Mouse (Mus musculus) neural tube, embryonic 12.5 days (tissue): ENCODE measurements around the gene Lrrc49. TPM values are rescaled to one million over a fixed set of nuclear protein-coding genes. Genes with fewer than 3 reads are reported as not detected.

Source experiments
- ATAC-seq: fragments of 200-750 bp; cut with Nextera tagmentation; 2 replicates; pipeline ENCODE4 v1.8.0; 2017; ENCODE audit warnings: low read depth, mild to moderate bottlenecking, moderate TSS enrichment, moderate library complexity; ENCODE audit not compliant: low FRiP score
- H3K27ac ChIP-seq: fragments of 300-500 bp; sonication (generic); 2 replicates; pipeline ENCODE4 v1.5.1; 2016
- H3K27me3 ChIP-seq: fragments of 300-500 bp; sonication (generic); replicated peaks from 2 replicates; pipeline ENCODE4 v1.6.1; 2016; ENCODE audit warnings: mild to moderate bottlenecking
- H3K36me3 ChIP-seq: fragments of 300-500 bp; sonication (generic); 2 replicates; pipeline ENCODE4 v1.6.1; 2016; ENCODE audit warnings: mild to moderate bottlenecking
- H3K4me1 ChIP-seq: fragments of 300-500 bp; sonication (generic); 2 replicates; pipeline ENCODE4 v1.6.1; 2016
- H3K4me2 ChIP-seq: fragments of 300-500 bp; sonication (generic); replicated peaks from 2 replicates; pipeline ENCODE4 v1.6.1; 2016; ENCODE audit warnings: mild to moderate bottlenecking
- H3K4me3 ChIP-seq: fragments of 300-500 bp; sonication (generic); 2 replicates; pipeline ENCODE4 v1.5.1; 2016
- H3K9ac ChIP-seq: fragments of 300-500 bp; sonication (generic); 2 replicates; pipeline ENCODE4 v1.6.1; 2016; ENCODE audit warnings: mild to moderate bottlenecking
- H3K9me3 ChIP-seq: fragments of 300-500 bp; sonication (generic); 2 replicates; pipeline ENCODE4 v1.6.1; 2016; ENCODE audit warnings: mild to moderate bottlenecking
- WGBS: fragments of 180-500 bp; shearing (Covaris S2); methylation state at CpG from one replicate; pipeline ENCODE4 v1.1.7; 2016; 5-methylcytosine and 5-hydroxymethylcytosine counted together
- polyA plus RNA-seq: library from polyadenylated mRNA; unstranded; fragments of >200 nt; fragmentation: Nextera tagmentation; extraction: Ambion mirVana; gene quantifications from 2 replicates; pipeline ENCODE4 v1.2.1, GENCODE M21; 2016

Lrrc49 gene
- polyA plus RNA-seq, 1 experiment from 2014 or later = 59.4 TPM

DNA sequence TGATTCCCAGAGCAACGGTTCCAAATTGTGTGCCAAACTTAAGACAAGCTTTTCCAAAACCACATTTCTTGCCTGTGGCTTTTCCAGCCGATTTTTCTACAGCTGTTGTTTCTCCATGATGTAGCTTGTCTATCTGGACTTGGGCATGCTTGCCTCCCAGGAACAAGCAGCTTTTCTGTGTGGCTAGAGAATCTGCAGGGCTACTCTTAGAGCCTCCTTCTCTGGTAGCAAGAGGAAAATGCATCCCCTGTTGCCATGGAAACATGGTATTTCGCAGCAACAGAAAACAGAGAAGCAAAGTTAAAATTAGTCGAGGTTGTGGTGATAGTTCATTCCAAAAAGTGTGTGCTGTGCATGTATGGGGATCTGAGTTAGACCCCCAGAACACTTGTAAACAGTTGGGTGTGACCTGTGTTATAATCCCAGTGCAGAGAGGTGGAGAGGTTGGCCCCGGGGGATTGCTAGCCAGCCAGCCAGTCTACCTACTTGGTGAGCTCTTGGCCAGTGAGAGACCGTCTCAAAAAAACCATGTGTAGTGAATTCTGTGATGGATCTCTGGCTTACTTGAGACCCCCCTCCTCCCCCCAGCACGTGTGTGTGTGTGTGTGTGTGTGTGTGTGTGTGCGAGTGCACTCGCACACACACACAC lies 126.2 kb downstream of the Lrrc49 start:
- Histone ChIP-seq H3K36me3 (no peaks in the 10 kb centered on the region), H3K27me3 (no peaks in the 10 kb centered on the region), H3K9me3 (no peaks in the 10 kb centered on the region), H3K9ac (no peak overlapping the region), H3K4me1 (peaks cover 12% of the 10 kb centered on the region), H3K4me3 (no peak overlapping the region), H3K4me2 (no peak overlapping the region), H3K27ac (no peak overlapping the region)
- whole genome bisulfite sequencing = 69% methylated on average over 9 of the region's 9 CpGs
- no peak for ATAC-seq

DNA sequence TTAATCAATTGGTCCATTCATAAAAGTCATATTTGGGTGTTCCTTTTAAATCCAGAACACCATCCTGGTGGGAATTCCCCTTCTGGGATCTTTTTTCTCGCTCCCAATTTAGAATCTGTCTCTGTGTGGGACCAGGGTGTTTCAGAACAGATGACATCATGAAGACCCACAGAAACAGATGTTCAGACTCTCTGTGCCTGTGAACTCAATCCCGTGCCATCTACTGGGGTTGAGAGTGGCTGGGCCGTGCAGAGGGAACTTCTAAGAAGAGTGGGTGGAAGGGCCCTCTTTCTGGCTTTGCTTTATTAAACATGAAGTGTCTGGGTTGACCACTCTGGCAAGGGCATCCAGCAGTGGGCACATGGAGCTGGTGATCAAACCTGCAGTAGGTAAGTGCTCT lies 129.5 kb downstream of the Lrrc49 start:
- ATAC-seq = no peak
- Histone ChIP-seq H3K36me3 (no peaks in the 10 kb centered on the region), H3K4me1 (peaks cover 12% of the 10 kb centered on the region), H3K4me3 (no peak overlapping the region), H3K27ac (no peak overlapping the region), H3K9ac (no peak overlapping the region), H3K27me3 (no peaks in the 10 kb centered on the region), H3K4me2 (no peak overlapping the region), H3K9me3 (no peaks in the 10 kb centered on the region)
- WGBS = 79% methylated on average over 3 of the region's 3 CpGs

DNA sequence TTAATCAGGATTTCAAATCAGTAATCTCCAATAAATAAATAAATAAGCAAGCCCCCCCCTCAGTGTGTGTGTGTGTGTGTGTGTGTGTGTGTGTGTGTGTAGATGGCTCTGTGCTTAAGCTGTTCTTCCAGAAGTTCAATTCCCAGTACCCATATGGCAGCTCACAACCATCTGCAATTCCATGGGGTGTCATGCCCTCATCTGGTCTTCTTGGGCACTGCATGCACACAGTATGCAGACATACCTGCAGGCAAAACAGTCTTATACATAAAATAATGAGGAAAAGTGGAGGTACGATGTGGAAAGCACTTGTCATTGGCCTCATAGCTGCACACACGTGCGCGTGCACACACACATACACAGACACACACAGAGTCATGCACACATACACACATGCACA lies 136.7 kb downstream of the Lrrc49 start:
- WGBS = 91% methylated on average over 4 of the region's 4 CpGs
- no peak overlapping the region for H3K9ac ChIP-seq

DNA sequence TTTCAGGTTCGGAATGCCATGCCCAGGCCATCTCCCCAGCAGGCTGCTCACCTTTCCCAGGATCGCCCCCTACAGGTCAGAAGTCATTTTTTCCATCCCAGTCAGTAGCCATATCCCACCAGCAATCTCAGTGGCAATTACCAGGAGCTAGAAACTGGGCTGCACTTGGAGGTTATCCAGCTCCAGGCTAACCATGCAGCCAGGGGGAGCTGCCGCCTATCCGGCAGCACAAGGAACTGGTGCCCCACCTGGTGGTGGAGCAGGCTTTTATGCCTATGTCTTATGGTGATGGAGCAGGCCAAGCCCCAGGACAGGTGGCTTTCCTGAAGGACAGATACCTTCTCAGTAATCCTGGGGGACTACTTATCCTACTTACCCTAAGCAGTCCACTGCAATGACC lies 139.8 kb downstream of the Lrrc49 start:
- H3K27me3 ChIP-seq = no peaks in the 10 kb centered on the region; the same call in 1 of the 2 replicates
- H3K27ac ChIP-seq = no peak overlapping the region
- 25% methylated on average over 4 of the region's 4 CpGs for WGBS
- no peak overlapping the region for H3K4me3 ChIP-seq
- ATAC-seq = no peak
- no peaks in the 10 kb centered on the region for H3K4me1 ChIP-seq
- no peak overlapping the region for H3K4me2 ChIP-seq
- H3K9me3 ChIP-seq = no peaks in the 10 kb centered on the region
- no peaks in the 10 kb centered on the region for H3K36me3 ChIP-seq
- H3K9ac ChIP-seq = no peak overlapping the region

More for the DNA sequence above, 136.7 kb downstream of the Lrrc49 start:
- no peaks in the 10 kb centered on the region for H3K4me1 ChIP-seq
- no peak overlapping the region for H3K27ac ChIP-seq
- no peaks in the 10 kb centered on the region; the same call in 1 of the 2 replicates for H3K27me3 ChIP-seq
- H3K4me3 ChIP-seq = no peak overlapping the region
- H3K9me3 ChIP-seq = no peaks in the 10 kb centered on the region
- no peaks in the 10 kb centered on the region for H3K36me3 ChIP-seq
- no peak for ATAC-seq
- no peak overlapping the region for H3K4me2 ChIP-seq

DNA sequence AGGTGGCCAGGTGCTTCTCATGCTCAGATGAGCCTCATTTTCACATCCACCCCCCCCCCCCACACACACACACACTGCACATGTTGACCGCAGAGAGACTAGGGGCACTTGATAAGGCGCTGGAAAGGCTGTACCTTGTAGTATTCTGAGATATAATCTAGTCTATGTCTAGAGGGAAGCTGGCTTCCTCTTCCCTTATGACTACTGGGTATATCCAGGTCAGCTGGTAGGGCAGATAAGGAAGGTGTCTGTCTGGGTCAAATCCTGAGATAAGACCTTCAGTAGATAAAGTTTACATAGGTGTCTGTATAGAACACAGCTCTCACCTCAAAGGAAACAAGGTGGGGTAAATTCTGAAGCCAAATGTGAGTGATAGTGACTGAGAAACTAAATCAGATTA lies 141.8 kb downstream of the Lrrc49 start:
- no peak overlapping the region for H3K9ac ChIP-seq
- H3K27me3 ChIP-seq = no peaks in the 10 kb centered on the region
- no peaks in the 10 kb centered on the region for H3K9me3 ChIP-seq
- 88% methylated on average over 2 of the region's 2 CpGs for WGBS
- H3K4me3 ChIP-seq = no peak overlapping the region
- H3K36me3 ChIP-seq = no peaks in the 10 kb centered on the region
- H3K4me1 ChIP-seq = no peaks in the 10 kb centered on the region
- H3K4me2 ChIP-seq = no peak overlapping the region
- H3K27ac ChIP-seq = no peak overlapping the region
- no peak for ATAC-seq

DNA sequence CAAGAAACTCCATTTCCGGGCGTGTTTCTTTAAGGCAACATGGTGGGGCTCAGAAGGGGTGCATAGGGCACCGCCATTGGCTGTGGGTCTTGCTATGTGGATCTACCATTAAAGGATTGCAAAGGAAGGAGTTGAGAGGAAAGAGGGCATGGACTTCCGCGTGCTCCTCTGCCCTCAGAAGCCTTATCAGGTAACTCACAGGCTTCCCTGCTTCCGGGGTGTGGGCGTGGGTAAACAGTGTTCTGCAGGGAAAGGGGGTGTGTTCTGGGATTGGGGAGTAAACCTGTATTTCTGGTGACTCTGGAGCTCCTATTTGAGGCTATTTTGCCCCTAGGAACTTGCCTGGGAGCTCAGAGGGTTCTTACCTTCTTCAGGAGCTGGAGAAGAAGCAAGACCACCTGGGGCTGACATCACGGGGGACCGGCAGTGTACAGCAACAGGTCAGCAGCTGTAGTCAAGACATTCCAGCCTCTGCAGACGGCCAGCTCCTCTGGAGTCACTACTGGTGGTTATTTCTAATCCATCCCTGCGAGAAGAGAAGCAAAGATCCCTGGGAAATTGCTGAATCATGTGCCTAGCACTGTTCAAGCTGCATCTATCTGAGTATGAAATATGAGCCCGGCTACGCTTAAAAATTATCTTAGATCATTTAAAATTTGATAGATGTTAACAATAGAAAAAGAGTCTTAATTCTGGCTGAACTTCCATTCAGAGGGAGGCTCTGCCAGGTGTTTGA lies 142.4 kb downstream of the Lrrc49 start:
- Histone ChIP-seq H3K4me3 (no peak overlapping the region), H3K36me3 (no peaks in the 10 kb centered on the region), H3K4me1 (no peaks in the 10 kb centered on the region), H3K9me3 (no peaks in the 10 kb centered on the region), H3K27ac (no peak overlapping the region), H3K27me3 (no peaks in the 10 kb centered on the region), H3K4me2 (no peak overlapping the region), H3K9ac (no peak overlapping the region)
- no peak for ATAC-seq
- whole genome bisulfite sequencing = 86% methylated on average over 13 of the region's 13 CpGs

DNA sequence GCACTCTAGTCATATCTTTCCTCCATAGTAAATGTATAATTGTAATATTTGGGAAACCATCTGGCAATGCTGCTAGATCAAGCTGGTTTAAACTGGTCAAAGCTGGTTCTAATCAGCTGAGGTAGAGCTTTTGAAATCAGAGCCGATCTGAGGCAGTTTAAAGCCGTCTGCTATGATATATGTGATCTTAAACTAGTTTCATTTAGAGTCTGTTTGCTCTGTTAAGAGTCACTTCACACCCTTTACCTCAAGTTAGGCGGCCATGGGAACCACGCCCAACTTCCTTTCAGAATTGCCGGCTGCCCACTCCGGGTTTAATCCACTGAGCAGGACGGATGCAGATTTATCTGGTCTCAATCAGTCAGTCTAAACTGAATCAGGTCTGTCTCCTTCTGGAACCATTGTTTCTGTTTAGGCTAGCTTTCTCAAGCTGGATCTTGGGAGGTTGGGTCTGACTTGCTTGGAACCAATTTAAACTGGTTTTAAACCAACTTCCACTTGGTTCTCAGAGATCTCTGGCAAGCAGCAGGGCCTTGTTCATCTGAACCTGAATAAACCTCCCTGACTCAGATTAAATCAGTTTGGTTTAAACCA lies 144.4 kb downstream of the Lrrc49 start:
- H3K36me3 ChIP-seq = no peaks in the 10 kb centered on the region
- no peak overlapping the region for H3K4me3 ChIP-seq
- no peaks in the 10 kb centered on the region for H3K27me3 ChIP-seq
- H3K4me1 ChIP-seq = no peaks in the 10 kb centered on the region
- no peak overlapping the region for H3K4me2 ChIP-seq
- no peaks in the 10 kb centered on the region for H3K9me3 ChIP-seq
- ATAC-seq = no peak
- WGBS = 77% methylated on average over 7 of the region's 7 CpGs
- H3K9ac ChIP-seq = no peak overlapping the region
- H3K27ac ChIP-seq = no peak overlapping the region

DNA sequence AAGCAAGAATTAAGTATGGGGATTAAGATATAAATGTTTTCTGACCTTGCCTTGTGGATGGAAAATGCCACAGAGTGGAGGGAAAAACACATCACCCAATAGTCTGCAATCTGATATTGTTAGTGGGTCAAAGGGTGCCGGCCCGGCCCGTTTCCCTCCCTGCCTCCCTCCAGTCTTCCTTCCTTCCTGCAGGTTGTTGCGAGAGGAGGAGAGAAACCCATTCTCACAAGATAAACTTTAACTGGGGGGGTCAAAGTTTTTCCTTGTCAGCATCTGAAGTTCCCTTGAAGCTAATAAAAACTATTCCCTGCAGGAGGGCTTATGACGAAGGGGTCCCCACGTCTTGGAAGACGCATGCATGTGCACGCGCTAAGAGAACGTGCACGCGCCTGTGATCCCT lies 157.6 kb downstream of the Lrrc49 start:
- peaks cover 4% of the 10 kb centered on the region; the same call in 1 of the 2 replicates for H3K4me1 ChIP-seq
- WGBS = 88% methylated on average over 12 of the region's 12 CpGs
- no peak overlapping the region for H3K4me2 ChIP-seq

DNA sequence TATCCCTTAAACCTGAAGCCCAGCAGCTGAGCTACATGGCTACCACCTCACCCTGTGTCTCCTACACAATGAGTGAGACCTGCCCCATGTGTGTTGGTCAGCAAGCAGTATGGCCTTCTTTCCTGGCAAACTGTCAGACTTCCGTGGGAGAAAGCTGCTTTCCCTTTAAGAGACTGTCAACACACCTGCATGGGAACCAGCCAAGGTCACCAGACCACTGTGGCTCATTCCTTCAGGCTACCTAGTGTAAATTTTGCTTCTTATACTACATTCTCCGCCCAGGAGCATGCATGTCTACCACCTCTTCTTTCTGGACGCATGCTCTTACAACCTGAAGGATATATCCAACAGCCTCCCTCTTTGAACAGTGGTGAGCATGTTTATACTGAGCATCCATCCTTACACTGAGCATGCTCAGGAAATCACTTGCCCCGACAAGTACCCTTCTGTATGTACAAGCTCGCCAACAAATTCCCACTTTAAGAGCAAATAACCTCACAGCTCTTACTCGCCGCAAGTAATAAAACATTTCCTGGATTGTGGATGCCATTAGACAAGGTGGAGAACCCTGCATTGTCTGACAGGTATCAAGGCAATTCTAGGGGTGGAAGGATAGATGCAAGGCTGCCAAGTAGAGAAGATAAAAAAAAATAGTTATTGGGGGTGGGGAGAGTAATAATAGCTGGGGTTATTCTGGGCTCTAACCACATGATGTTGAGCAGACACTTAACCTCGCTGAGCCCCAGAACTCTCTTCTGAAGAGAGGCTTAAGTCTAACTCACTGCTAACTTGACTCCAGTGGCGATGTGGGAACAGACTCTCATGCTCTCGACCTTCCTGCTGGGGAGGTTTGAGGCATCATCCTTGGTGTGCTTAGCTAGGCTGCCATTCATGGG lies 158.4 kb downstream of the Lrrc49 start:
- H3K27me3 ChIP-seq = no peaks in the 10 kb centered on the region
- no peaks in the 10 kb centered on the region for H3K36me3 ChIP-seq
- no peak overlapping the region for H3K27ac ChIP-seq
- no peak overlapping the region for H3K4me3 ChIP-seq
- no peak overlapping the region for H3K9ac ChIP-seq
- H3K9me3 ChIP-seq = no peaks in the 10 kb centered on the region
- peaks cover 9% of the 10 kb centered on the region for H3K4me1 ChIP-seq
- H3K4me2 ChIP-seq = no peak overlapping the region
- no peak for ATAC-seq
- 84% methylated on average over 10 of the region's 10 CpGs for WGBS

More for the DNA sequence above, 157.6 kb downstream of the Lrrc49 start:
- H3K27ac ChIP-seq = no peak overlapping the region
- H3K36me3 ChIP-seq = no peaks in the 10 kb centered on the region
- ATAC-seq = no peak
- no peaks in the 10 kb centered on the region for H3K27me3 ChIP-seq
- no peaks in the 10 kb centered on the region for H3K9me3 ChIP-seq
- H3K9ac ChIP-seq = no peak overlapping the region
- H3K4me3 ChIP-seq = no peak overlapping the region

DNA sequence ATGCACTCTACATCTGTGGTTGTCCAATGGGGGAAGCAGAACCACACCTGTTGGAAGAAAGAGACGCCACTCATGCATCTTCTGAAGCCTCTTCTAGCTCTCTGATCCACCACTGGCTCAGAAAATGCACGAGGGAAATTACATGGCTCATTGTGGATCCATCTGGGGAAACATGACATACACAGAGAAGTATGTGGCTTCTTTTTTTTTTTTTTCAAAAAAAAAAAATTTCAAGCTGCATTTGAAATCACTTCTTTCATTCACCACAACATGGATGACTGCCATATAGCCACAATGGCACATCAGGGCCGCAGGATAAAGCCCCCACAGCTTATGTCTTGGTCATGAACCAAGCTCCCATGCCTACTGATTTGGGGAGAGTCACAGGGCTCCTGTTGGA lies 159.7 kb downstream of the Lrrc49 start:
- no peak for ATAC-seq
- Histone ChIP-seq H3K9me3 (no peaks in the 10 kb centered on the region), H3K4me2 (no peak overlapping the region), H3K4me1 (peaks cover 9% of the 10 kb centered on the region), H3K4me3 (no peak overlapping the region), H3K27ac (no peak overlapping the region), H3K27me3 (no peaks in the 10 kb centered on the region), H3K36me3 (no peaks in the 10 kb centered on the region), H3K9ac (no peak overlapping the region)
- WGBS = 80% methylated on average over 3 of the region's 3 CpGs

DNA sequence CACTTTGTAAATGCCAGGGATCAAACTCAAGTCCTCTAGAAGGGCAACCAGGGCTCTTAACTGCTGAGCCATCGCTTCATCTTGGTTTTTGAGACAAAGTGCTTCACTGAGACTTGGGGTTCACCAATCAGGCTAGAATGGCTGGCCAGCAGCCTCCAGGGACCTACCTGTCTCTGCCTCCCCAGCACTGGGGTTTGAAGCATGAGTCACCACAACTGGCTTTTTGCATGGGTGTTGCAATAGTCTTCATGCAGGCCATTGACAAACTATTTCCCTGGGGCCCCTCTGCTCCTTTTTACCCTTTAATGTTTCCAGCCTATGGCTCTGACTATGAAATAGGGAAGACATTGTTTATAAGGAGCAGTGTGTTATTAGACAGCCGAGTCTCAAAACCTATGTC lies 160.1 kb downstream of the Lrrc49 start:
- H3K27ac ChIP-seq = no peak overlapping the region
- no peak overlapping the region for H3K4me2 ChIP-seq
- no peaks in the 10 kb centered on the region for H3K27me3 ChIP-seq
- no peak overlapping the region for H3K9ac ChIP-seq
- ATAC-seq = no peak
- H3K36me3 ChIP-seq = no peaks in the 10 kb centered on the region
- no peaks in the 10 kb centered on the region for H3K9me3 ChIP-seq
- H3K4me3 ChIP-seq = no peak overlapping the region
- WGBS = 87% methylated on average over 2 of the region's 2 CpGs
- peaks cover 9% of the 10 kb centered on the region for H3K4me1 ChIP-seq

DNA sequence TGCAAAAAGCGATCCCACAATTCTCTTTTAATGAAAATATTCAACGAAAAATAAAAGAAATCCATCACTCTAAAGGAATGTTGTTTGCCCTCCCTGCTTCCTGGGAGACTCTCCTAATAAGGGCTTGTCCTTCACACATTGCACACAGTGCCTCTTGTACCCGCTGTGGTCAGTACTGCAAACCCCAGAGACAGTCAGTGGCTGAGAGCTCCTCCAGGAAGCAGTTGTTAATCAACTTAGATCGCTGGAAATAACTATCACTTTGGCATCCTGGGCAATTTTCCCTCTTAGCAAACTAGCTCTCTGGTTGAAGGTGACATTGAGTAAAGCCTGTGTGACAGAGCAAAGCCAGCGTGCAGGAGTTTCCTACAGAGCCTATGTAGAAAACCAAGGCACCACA lies 160.9 kb downstream of the Lrrc49 start:
- no peak overlapping the region for H3K9ac ChIP-seq
- H3K27me3 ChIP-seq = peaks cover 6% of the 10 kb centered on the region; the same call in 1 of the 2 replicates
- H3K4me3 ChIP-seq = no peak overlapping the region
- no peaks in the 10 kb centered on the region for H3K36me3 ChIP-seq
- H3K4me2 ChIP-seq = no peak overlapping the region
- ATAC-seq = no peak
- H3K27ac ChIP-seq = no peak overlapping the region
- peaks cover 9% of the 10 kb centered on the region for H3K4me1 ChIP-seq
- WGBS = 74% methylated on average over 5 of the region's 5 CpGs
- no peaks in the 10 kb centered on the region for H3K9me3 ChIP-seq
